Mouse (Mus musculus): Measurements from ENCODE around the gene Arrb2. TPM values are rescaled to one million over a fixed set of nuclear protein-coding genes. Genes with fewer than 3 reads are reported as not detected.

Arrb2 gene
- total RNA-seq (2023): 289 TPM

GRCm38 (mm10) chr11:70432048-70432894 lies at the start of gene Arrb2:
Gene Arrb2, plus strand, starts transcription at chr11:70432635.

GRCm38 (mm10) chr11:70409594-70410296 lies 22.7 kb upstream of the Arrb2 start, which contains the start of gene Pelp1:
Gene Pelp1, minus strand, starts transcription at chr11:70410031.

GRCm38 (mm10) chr11:70451797-70452498 lies 19.5 kb downstream of the Arrb2 start, which contains the start of gene Med11:
Gene Med11, plus strand, starts transcription at chr11:70451919.

GRCm38 (mm10) chr11:70458688-70459600 lies 26.5 kb downstream of the Arrb2 start, which contains the start of gene Zmynd15:
Gene Zmynd15, plus strand, starts transcription at chr11:70459433.

GRCm38 (mm10) chr11:70459601-70460101 lies 27.2 kb downstream of the Arrb2 start, which contains the start of gene Cxcl16:
Gene Cxcl16, minus strand, starts transcription at chr11:70459984.

Other genes starting within 250 kb of the Arrb2 start
- not detected for gene Slc16a11, start 219.9 kb upstream of the Arrb2 start, total RNA-seq (2023)
- gene Slc16a13, start 211.6 kb upstream of the Arrb2 start, total RNA-seq (2023): 2.5 TPM
- gene Bcl6b, start 202.8 kb upstream of the Arrb2 start, total RNA-seq (2023): 0.15 TPM
- gene 0610010K14Rik, start 194.7 kb upstream of the Arrb2 start, total RNA-seq (2023): 60.8 TPM
- 4.4 TPM for gene Gm21988, start 192.8 kb upstream of the Arrb2 start, total RNA-seq (2023)
- gene Rnasek, start 192.8 kb upstream of the Arrb2 start, total RNA-seq (2023): 59.2 TPM
- not detected for gene Alox12, start 177.3 kb upstream of the Arrb2 start, total RNA-seq (2023)
- not detected for gene Alox12e, start 110.0 kb upstream of the Arrb2 start, total RNA-seq (2023)
- gene Alox15, start 80.6 kb upstream of the Arrb2 start, total RNA-seq (2023): 0.77 TPM
- gene Pelp1, start 22.6 kb upstream of the Arrb2 start, total RNA-seq (2023): 26.8 TPM
- 27.4 TPM for gene Med11, start 19.3 kb downstream of the Arrb2 start, total RNA-seq (2023)
- 1.8 TPM for gene Zmynd15, start 26.8 kb downstream of the Arrb2 start, total RNA-seq (2023)
- 2.5 TPM for gene Cxcl16, start 27.3 kb downstream of the Arrb2 start, total RNA-seq (2023)
- not detected for gene Tm4sf5, start 72.6 kb downstream of the Arrb2 start, total RNA-seq (2023)
- not detected for gene Vmo1, start 82.0 kb downstream of the Arrb2 start, total RNA-seq (2023)
- not detected for gene Gltpd2, start 86.6 kb downstream of the Arrb2 start, total RNA-seq (2023)
- 123 TPM for gene Psmb6, start 92.7 kb downstream of the Arrb2 start, total RNA-seq (2023)
- gene Gm40193, start 100.3 kb downstream of the Arrb2 start, total RNA-seq (2023): not detected
- gene Pld2, start 107.4 kb downstream of the Arrb2 start, total RNA-seq (2023): 3.7 TPM
- gene Mink1, start 130.2 kb downstream of the Arrb2 start, total RNA-seq (2023): 159 TPM
- 0.95 TPM for gene 4930544D05Rik, start 183.2 kb downstream of the Arrb2 start, total RNA-seq (2023)
- 1.5 TPM for gene Chrne, start 186.6 kb downstream of the Arrb2 start, total RNA-seq (2023)
- not detected for gene Gp1ba, start 206.5 kb downstream of the Arrb2 start, total RNA-seq (2023)
- gene Rnf167, start 214.6 kb downstream of the Arrb2 start, total RNA-seq (2023): 242 TPM
- 53.9 TPM for gene Slc25a11, start 214.8 kb downstream of the Arrb2 start, total RNA-seq (2023)
- 1,382 TPM for gene Pfn1, start 222.0 kb downstream of the Arrb2 start, total RNA-seq (2023)
- 22.7 TPM for gene Eno3, start 224.6 kb downstream of the Arrb2 start, total RNA-seq (2023)
- 34.6 TPM for gene Spag7, start 236.8 kb downstream of the Arrb2 start, total RNA-seq (2023)